Mouse (Mus musculus) bone marrow, adult 2 months (tissue): ENCODE measurements around the gene Gzmb.

Source experiments
- CTCF ChIP-seq: fragments of 200-500 bp; IDR thresholded peaks from 2 replicates; pipeline ENCODE4 v1.5.1; 2011; ENCODE audit warnings: low read length, control low read depth; ENCODE audit not compliant: control insufficient read depth, insufficient read depth
- POLR2A ChIP-seq: fragments of 200-500 bp; IDR thresholded peaks from 2 replicates; pipeline ENCODE4 v1.6.1; 2011; ENCODE audit warnings: low read depth, mild to moderate bottlenecking, control low read depth, low read length, borderline replicate concordance; ENCODE audit not compliant: control insufficient read depth

DNA sequence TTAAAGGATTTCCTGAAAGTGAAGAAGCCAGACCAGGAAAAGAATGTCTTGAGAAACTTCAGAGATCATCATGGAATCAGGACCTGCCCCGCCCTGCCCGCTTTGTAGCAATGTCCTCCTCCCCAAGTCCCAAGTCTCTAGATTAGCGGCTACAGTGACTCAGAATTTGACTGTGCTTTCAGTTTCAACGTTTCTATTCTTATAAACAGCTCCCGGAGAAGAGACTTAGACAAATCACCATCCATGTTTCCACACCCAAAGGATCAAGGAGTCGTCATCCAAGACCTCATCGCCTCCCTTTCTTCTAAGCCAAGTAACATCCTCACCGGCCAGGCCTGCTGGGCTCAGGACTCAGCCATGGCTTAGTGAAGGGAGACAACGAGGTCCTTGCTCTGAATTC lies 48.2 kb upstream of the Gzmb start:
- TF ChIP-seq CTCF (no peak), POLR2A (no peak)
